Mouse (Mus musculus) urinary bladder, postnatal 4 days (tissue): ENCODE measurements around the gene Tchhl1.

Source experiments
- DNase-seq, 2 experiments: peaks; one replicate each; pipeline ENCODE4 v3.0.0; 2021 to 2022; ENCODE audit warnings: low spot score in 2 of 2

Gene Tchhl1

DNA sequence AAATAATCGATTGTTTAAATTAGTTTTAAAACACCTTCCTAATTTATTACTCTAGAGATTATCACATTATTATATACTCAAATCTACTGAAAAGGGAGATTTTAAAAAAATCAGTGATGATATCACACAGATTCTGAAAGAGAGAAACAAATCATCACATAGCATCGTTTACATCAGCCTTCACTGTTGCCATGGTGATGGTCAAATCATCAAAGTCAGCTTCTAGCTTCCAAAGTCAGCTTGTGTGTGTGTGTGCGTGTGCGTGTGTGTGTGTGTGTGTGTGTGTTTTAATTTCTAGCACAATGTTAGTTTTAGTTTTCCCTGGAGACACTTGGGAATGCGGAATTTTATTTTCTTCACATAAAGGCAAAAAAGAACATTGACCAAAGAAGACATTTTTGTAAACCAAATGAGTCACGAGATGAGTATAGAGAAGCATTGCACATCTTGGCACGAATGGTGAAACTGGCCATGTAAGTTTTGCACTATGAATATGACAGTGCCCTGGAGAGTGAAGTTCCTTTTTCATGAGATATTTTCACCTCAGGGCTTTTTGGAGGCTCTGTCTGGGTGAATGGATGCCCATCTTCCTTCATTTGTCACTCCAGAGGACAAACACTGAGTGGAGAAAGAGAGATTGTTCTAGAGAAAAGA is 36.1 kb downstream of the Tchhl1 start:
- DNase-seq: peak in 1 of 2 experiments; percentile 4

- DNase-seq: peak; percentile 47 to 62
These were observed 37.7 kb downstream of the Tchhl1 start for GRCm38 (mm10) chr3:93505960-93506863.

DNA sequence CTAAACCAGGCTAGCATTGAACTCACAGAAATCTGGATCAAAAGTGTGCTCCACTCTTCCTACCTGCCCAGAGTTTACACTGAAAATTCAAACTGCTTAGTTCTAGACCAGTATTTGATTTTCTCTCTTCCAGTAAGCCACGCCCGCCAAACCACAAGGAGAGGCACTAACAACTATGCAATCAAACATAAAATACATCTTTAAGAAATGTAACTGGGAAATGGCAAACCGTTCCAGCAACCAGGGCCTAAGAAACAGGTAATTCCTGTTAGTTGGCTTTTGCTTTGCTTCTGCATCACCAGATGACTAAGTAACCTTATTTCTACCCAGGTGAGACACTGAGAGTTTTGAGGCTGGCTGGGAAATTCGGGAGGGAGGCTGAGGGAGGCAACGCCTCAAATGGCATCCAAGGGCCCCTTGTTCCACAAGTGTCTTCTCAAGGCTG is 38.3 kb downstream of the Tchhl1 start:
- peak; percentile 31 to 58 for DNase-seq

DNA sequence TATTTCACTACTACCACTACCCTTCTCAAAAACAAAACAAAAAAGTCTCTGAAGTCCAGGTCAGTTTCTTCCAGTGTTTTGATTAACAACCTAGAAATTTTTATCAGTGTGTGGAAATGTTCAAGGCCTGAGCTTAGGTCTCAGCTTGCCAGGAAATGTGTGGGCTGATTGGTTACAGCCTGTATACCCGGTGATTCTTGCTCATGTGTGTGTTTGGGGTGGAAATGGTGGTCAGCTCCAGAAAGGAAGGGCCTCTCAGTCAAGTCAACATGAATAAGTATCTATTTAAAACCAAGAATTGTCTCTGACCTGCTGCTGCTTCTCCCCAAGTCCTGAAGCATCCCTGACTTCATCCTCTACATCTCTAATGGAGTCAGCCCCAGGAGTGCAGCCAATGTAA is 40.7 kb downstream of the Tchhl1 start:
- DNase-seq: no peak

- no peak for DNase-seq
These were observed 42.5 kb downstream of the Tchhl1 start for GRCm38 (mm10) chr3:93511036-93511435.

DNA sequence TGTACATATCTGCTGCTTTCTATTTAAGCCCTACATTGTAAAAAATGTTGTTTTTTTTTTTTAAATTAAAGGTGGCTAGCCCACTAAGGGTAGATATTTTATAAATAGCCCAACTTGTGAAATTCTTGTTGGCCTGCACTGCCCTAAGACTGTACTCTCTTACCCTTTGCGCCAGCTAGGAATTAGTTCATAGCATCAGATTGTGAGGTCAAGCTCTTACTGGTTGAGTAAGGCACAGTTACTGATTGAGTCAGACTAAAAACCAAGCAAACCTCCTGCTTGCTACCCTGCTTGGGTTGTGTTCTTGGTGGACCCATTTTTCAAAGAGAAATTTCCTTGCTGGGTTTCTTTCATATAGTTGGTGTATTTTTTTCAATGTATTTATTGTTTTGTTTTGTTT is 43.2 kb downstream of the Tchhl1 start:
- DNase-seq: no peak

GRCm38 (mm10) chr3:93512386-93513101 is 44.0 kb downstream of the Tchhl1 start:
- peak in 1 of 2 experiments; percentile 28 for DNase-seq

GRCm38 (mm10) chr3:93514628-93515027 is 46.1 kb downstream of the Tchhl1 start:
- DNase-seq: no peak

DNA sequence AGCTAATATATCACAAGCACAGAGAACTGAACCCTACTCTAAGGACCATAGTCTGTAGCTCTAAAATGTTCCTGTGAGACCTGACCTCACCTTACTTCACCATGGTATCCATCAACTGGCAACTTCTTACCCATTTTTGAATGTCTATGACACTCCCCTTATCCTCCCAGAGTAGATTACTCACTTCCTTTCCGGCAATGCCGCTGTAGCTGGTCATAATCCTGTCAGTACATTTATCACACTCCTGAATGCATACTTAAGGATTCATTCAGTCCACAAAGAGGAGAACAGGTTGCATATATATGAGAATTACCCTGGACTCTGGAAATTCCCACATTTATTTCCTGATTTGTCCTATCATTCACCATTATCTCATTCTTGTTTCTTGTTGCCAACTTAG is 48.8 kb downstream of the Tchhl1 start:
- DNase-seq: no peak

- DNase-seq: peak in 1 of 2 experiments; percentile 29
These were observed 51.3 kb downstream of the Tchhl1 start for GRCm38 (mm10) chr3:93519856-93520329.

GRCm38 (mm10) chr3:93520330-93521193 is 52.0 kb downstream of the Tchhl1 start, which contains the start of gene S100a11:
TSS of gene S100a11 (plus strand) at chr3:93520488.
- DNase-seq: peak; percentile 60 to 65
